Mouse (Mus musculus): Measurements from ENCODE around the gene Cish.
"Not testable (repeated sequence)": the region's sequence is repeated elsewhere in the genome, so short reads cannot be mapped to it uniquely, and the experiment has no call there.

Cish gene

GRCm38 (mm10) chr9:107298059-107298780, 2.4 kb downstream of the Cish start:
- peak; percentile 66 for DNase-seq (ENCODE audit: low read depth, low spot score)

- peak; percentile 26 for DNase-seq (ENCODE audit: low read depth, low spot score)
Measured at GRCm38 (mm10) chr9:107298876-107299275, 3.0 kb downstream of the Cish start.

GRCm38 (mm10) chr9:107299783-107300182, 4.0 kb downstream of the Cish start:
- no peak for DNase-seq (ENCODE audit: low read depth, low spot score)

- peak; percentile 29 for DNase-seq (ENCODE audit: low read depth, low spot score)
Measured at GRCm38 (mm10) chr9:107300224-107300973, 4.6 kb downstream of the Cish start.

- DNase-seq (ENCODE audit: low read depth, low spot score), result no peak
Measured at GRCm38 (mm10) chr9:107301554-107302331, 5.9 kb downstream of the Cish start.

GRCm38 (mm10) chr9:107302592-107302991, 6.8 kb downstream of the Cish start:
- no peak for DNase-seq (ENCODE audit: low read depth, low spot score)

- DNase-seq (ENCODE audit: low read depth, low spot score), result peak; percentile 63
Measured at GRCm38 (mm10) chr9:107303121-107303820, 7.4 kb downstream of the Cish start.

- DNase-seq (ENCODE audit: low read depth, low spot score), result no peak
Measured at GRCm38 (mm10) chr9:107303900-107304299, 8.1 kb downstream of the Cish start.

GRCm38 (mm10) chr9:107304383-107304782, 8.6 kb downstream of the Cish start:
- no peak for DNase-seq (ENCODE audit: low read depth, low spot score)

GRCm38 (mm10) chr9:107305012-107305411, 9.2 kb downstream of the Cish start:
- DNase-seq (ENCODE audit: low read depth, low spot score), result no peak

- peak; percentile 89 for DNase-seq (ENCODE audit: low read depth, low spot score)
Measured at GRCm38 (mm10) chr9:107305601-107306542, 10.0 kb downstream of the Cish start.

GRCm38 (mm10) chr9:107306673-107307072, 10.8 kb downstream of the Cish start:
- not testable (repeated sequence) for DNase-seq (ENCODE audit: low read depth, low spot score)

GRCm38 (mm10) chr9:107307099-107307872, 11.5 kb downstream of the Cish start:
- DNase-seq (ENCODE audit: low read depth, low spot score), result peak; percentile 47

GRCm38 (mm10) chr9:107307886-107308285, 12.1 kb downstream of the Cish start:
- peak; percentile 43 for DNase-seq (ENCODE audit: low read depth, low spot score)

- no peak for DNase-seq (ENCODE audit: low read depth, low spot score)
Measured at GRCm38 (mm10) chr9:107308346-107309000, 12.6 kb downstream of the Cish start.

- peak; percentile 43 for DNase-seq (ENCODE audit: low read depth, low spot score)
Measured at GRCm38 (mm10) chr9:107309171-107309570, 13.3 kb downstream of the Cish start.

- DNase-seq (ENCODE audit: low read depth, low spot score), result no peak
Measured at GRCm38 (mm10) chr9:107309600-107309999, 13.8 kb downstream of the Cish start.

GRCm38 (mm10) chr9:107312811-107313584, 17.2 kb downstream of the Cish start:
- peak; percentile 93 for DNase-seq (ENCODE audit: low read depth, low spot score)
